Mouse (Mus musculus) frontal cortex, adult (tissue): Measurements from ENCODE around the gene Slc37a1.
"Not testable (repeated sequence)": the region's sequence is repeated elsewhere in the genome, so short reads cannot be mapped to it uniquely, and the experiment has no call there.

ENCODE experiments used
- ATAC-seq: cut with Nextera tagmentation; 2 replicates; pipeline ENCODE4 v1.9.2; 2017; ENCODE audit warnings: mild to moderate bottlenecking, moderate library complexity, mixed read lengths; ENCODE audit not compliant: low TSS enrichment

Slc37a1 gene

GRCm38 (mm10) chr17:31348129-31348528 lies 61.5 kb downstream of the Slc37a1 start:
- no peak for ATAC-seq

- ATAC-seq: peak; percentile 88
These were observed 62.8 kb downstream of the Slc37a1 start for GRCm38 (mm10) chr17:31349388-31349787.

GRCm38 (mm10) chr17:31351984-31352383 lies 65.4 kb downstream of the Slc37a1 start:
- no peak for ATAC-seq

GRCm38 (mm10) chr17:31353255-31353654 lies 66.7 kb downstream of the Slc37a1 start:
- no peak; the same call in 1 of the 2 replicates for ATAC-seq

DNA sequence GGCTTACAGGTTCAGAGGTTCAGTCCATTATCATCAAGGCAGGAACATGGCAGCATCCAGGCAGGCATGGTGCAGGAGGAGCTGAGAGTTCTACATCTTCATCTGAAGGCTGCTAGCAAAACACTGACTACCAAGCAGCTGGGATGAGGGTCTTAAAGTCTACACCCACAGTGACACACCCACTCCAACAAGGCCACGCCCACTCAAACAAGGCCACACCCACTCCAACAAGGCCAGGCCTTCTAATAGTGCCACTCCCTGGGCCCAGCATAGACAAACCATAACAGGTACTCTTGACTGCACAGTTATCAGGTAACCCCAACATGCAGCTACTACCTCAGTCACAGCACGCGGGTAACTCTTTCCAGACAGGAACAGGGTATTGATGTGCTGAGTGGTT lies 68.1 kb downstream of the Slc37a1 start:
- not testable (repeated sequence) for ATAC-seq

GRCm38 (mm10) chr17:31355792-31356502 lies 69.4 kb downstream of the Slc37a1 start:
- no peak for ATAC-seq

DNA sequence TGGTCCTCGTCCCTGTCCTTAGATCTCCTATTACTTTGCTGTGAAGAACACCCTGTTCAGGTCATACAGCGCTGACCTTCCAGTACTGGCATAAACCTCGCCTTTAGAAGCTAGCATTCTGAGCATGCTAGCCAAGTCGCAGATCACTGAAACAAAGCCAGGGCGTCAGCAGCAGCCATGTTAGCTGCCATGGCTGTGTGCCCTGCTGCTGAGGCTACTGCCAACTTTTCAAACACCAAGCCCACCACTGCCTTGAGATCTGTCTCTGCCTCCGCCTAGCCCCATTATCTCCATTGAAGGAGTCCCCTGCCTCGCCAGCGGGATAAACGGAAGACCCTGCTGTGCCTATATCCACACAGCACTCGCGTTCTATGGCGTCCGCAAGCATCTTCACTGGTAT lies 74.0 kb downstream of the Slc37a1 start:
- no peak for ATAC-seq

- ATAC-seq: no peak
These were observed 79.1 kb downstream of the Slc37a1 start for GRCm38 (mm10) chr17:31365586-31366166.

GRCm38 (mm10) chr17:31370221-31370620 lies 83.6 kb downstream of the Slc37a1 start:
- ATAC-seq: no peak

DNA sequence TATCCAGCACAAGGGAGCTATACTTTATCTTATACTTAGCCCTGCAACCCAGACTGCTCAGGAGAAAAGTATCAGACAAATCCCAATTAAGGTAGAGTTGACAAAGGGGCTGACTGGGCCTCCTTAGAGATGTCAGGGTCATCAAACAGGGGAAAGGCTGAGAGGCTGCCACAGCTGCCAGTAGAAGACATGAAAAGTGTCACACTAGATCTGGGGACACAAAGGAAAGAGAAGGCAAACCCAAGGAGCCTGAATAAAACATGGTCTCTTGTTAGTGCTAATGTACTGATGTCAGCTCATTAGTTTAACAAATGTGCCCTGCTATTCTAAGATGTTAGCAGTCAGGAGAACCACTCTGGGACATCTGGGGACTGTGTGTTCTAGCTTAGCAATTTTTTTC lies 84.3 kb downstream of the Slc37a1 start:
- ATAC-seq: no peak; the same call in 1 of the 2 replicates

GRCm38 (mm10) chr17:31377961-31378360 lies 91.4 kb downstream of the Slc37a1 start:
- peak; percentile 91 for ATAC-seq

DNA sequence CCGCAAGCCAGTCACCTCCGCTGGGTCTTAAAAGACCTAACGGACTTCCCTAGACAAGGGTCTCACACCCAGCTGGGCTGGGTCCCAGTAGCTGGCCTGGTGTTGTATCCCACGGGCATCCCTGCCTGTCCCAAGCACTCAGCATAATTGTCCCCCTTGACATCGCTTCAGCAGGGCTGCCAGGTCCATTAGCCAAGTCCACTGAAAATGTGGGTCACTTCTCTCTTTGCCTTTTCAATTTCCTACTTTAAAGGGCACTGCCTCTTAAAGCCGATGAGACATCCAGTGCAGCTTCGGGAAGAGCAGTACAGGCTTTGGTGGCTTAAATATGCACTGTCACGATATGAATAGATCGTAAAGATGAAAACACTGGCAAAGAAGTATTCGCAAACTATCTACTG lies 91.8 kb downstream of the Slc37a1 start:
- ATAC-seq: peak; percentile 70; the same call in 1 of the 2 replicates

DNA sequence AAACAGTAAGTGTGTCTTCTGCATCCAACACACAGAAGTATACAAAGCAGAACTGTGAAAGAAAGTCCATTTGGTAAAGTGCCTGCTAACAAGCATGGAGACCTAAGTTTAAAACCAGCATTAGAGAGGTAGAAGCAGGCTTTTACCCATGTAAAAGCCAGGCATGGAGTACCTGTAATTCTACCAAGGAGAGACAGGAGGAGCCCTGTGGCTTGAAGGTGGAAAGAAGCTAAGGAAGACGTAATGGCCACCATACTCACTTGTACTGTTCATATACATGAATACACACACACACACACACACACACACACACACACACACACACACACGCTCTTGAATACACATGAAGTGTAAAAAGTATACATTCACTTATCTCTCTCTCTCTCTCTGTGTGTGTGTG lies 92.5 kb downstream of the Slc37a1 start:
- ATAC-seq: no peak

GRCm38 (mm10) chr17:31379863-31380262 lies 93.3 kb downstream of the Slc37a1 start:
- ATAC-seq: no peak

- no peak for ATAC-seq
These were observed 96.7 kb downstream of the Slc37a1 start for GRCm38 (mm10) chr17:31383320-31383719.

DNA sequence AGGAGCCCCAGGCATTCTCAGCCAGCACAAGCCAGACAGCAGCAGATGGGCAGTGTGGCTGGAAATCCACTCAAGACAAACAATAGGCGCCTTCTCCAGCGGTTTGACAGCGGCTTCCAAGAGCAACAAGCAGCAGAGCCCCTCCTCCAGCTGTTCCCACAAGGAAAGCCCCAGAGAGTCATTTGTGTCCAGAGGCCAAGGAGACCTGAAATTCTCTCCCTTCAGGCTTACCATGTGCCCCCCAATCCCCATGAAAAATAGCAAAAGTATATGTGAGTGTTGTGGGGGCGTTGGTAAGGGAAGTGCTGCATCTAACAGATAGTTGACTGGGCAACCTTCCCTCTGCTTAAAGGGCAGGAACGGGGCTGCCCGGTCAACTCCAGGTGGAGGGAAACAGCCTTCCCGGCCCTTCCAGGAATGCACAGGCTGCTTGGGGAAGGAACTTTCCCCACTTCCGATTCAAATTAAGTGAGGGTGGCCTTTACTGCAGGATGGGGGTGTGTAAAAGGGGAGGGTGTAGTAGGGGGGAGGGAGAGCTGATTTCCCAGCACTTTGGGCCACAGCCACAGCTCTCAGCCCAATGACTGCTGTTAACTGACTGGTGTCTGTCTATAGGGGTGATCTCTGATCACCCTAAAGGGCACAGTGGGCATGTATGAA lies 98.5 kb downstream of the Slc37a1 start:
- ATAC-seq: no peak

- ATAC-seq: peak; percentile 50
These were observed 99.4 kb downstream of the Slc37a1 start, which contains the start of gene Pde9a for GRCm38 (mm10) chr17:31385671-31386665. Gene Pde9a (plus strand): TSS chr17:31386210.

DNA sequence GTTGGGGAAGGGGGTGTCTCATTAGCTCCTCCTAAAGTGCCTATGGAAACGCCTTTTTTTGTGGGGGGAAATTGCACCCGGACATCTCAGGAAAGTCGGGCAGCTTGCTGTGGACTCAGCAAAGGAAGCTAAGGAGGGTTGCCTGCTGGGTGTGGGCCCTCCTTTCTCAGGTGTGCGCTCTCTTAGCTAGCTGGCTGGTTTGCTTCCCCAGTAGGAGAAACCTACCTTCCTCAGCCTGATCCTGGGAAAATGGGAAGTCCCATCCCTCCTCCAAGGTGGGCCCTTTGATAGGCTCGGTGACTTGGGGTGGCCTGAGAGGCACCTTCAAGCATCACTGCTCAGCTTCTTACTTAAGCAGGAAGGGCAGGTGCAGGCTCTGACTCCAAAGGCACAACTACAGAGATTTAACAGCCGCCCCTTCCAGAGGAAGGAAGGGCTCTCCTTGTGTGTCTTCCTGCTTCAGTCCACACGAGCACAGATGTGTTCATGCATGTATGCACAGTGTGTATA lies 100.2 kb downstream of the Slc37a1 start:
- peak; percentile 8; the same call in 1 of the 2 replicates for ATAC-seq

GRCm38 (mm10) chr17:31389432-31390050 lies 102.9 kb downstream of the Slc37a1 start:
- ATAC-seq: no peak

GRCm38 (mm10) chr17:31391462-31391861 lies 104.9 kb downstream of the Slc37a1 start:
- ATAC-seq: no peak

GRCm38 (mm10) chr17:31392041-31392440 lies 105.4 kb downstream of the Slc37a1 start:
- ATAC-seq: no peak
